Mouse (Mus musculus): ENCODE measurements around the gene Mnat1. TPM values are rescaled to one million over a fixed set of nuclear protein-coding genes. Genes with fewer than 3 reads are reported as not detected.

Gene Mnat1
- polyA plus RNA-seq, 1 experiment = 15.9 TPM

GRCm38 (mm10) chr12:73300531-73300930 lies 177.0 kb downstream of the Mnat1 start:
- Histone ChIP-seq H3K27ac (ENCODE audit: insufficient read depth, low read length) (no peak overlapping the region), H3K4me3 (replicated peaks; ENCODE audit: insufficient read depth, low read depth, low read length) (no peak overlapping the region), H3K4me1 (ENCODE audit: control insufficient read depth, insufficient read depth, low read length) (no peaks in the 10 kb centered on the region), H3K27me3 (ENCODE audit: control insufficient read depth, insufficient read depth, low read length) (no peaks in the 10 kb centered on the region)
- no peak for DNase-seq
- TF ChIP-seq CTCF (IDR thresholded peaks at IDR 0.05; ENCODE audit: borderline replicate concordance, insufficient read depth, low read depth, low read length) (no peak), POLR2A (IDR thresholded peaks at IDR 0.05; ENCODE audit: borderline replicate concordance, insufficient read depth, low read length) (no peak)
- 93% methylated on average over 2 of the region's 2 CpGs for WGBS

DNA sequence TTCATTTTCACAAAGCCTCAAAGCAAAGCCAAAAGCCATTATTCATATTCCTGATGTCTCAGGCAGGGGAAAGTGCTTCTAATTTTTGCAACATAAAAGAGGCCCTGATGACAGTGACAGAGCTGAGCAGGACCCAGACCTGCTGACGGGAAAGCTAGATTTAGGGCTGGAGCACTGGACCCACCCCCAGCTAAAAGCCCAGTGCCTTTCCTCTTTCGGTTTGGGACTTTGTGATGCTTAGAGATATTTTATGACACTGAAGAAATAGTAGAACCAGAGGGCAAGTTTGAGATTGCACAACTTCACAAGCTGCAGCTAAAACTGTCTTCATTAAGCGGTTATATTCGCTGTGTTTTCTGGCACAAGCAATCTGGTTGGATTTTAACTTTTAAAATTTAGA lies 181.1 kb downstream of the Mnat1 start:
- no peak for TF ChIP-seq POLR2A (IDR thresholded peaks at IDR 0.05; ENCODE audit: borderline replicate concordance, insufficient read depth, low read length)
- TF ChIP-seq CTCF (IDR thresholded peaks at IDR 0.05; ENCODE audit: borderline replicate concordance, insufficient read depth, low read depth, low read length) = no peak
- Histone ChIP-seq H3K4me3 (replicated peaks; ENCODE audit: insufficient read depth, low read depth, low read length) (no peak overlapping the region), H3K4me1 (ENCODE audit: control insufficient read depth, insufficient read depth, low read length) (no peaks in the 10 kb centered on the region), H3K27me3 (ENCODE audit: control insufficient read depth, insufficient read depth, low read length) (no peaks in the 10 kb centered on the region), H3K27ac (ENCODE audit: insufficient read depth, low read length) (no peak overlapping the region)
- no peak for DNase-seq
- WGBS = 92% methylated on average over 4 of the region's 4 CpGs

GRCm38 (mm10) chr12:73307750-73308149 lies 184.2 kb downstream of the Mnat1 start:
- Histone ChIP-seq H3K4me3 (replicated peaks; ENCODE audit: insufficient read depth, low read depth, low read length) (no peak overlapping the region), H3K27me3 (ENCODE audit: control insufficient read depth, insufficient read depth, low read length) (no peaks in the 10 kb centered on the region), H3K27ac (ENCODE audit: insufficient read depth, low read length) (no peak overlapping the region), H3K4me1 (ENCODE audit: control insufficient read depth, insufficient read depth, low read length) (no peaks in the 10 kb centered on the region)
- TF ChIP-seq POLR2A (IDR thresholded peaks at IDR 0.05; ENCODE audit: borderline replicate concordance, insufficient read depth, low read length) (no peak), CTCF (IDR thresholded peaks at IDR 0.05; ENCODE audit: borderline replicate concordance, insufficient read depth, low read depth, low read length) (no peak)
- DNase-seq = no peak
- 95% methylated on average over 4 of the region's 4 CpGs for WGBS

DNA sequence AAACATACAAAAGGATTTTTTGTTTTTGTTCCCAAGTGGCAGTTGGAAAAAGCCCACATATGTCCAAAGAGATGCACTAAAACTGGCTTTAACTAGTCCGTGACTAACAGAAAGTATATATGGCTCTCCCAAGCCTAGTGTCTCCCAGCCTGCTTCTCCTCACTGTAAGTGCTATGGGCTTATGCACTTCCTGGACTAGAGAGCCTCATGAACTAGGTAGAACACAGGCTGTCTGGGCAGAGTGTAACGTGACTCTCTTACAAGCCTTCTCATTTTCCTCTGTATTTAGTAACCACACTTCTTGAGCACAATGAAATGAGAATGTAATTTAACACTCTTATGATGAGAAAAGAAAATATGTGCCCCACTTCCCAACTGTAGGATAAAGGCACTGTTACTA lies 185.2 kb downstream of the Mnat1 start:
- H3K4me1 ChIP-seq (ENCODE audit: control insufficient read depth, insufficient read depth, low read length) = no peaks in the 10 kb centered on the region
- no peaks in the 10 kb centered on the region for H3K27me3 ChIP-seq (ENCODE audit: control insufficient read depth, insufficient read depth, low read length)
- no peak overlapping the region for H3K4me3 ChIP-seq (replicated peaks; ENCODE audit: insufficient read depth, low read depth, low read length)
- H3K27ac ChIP-seq (ENCODE audit: insufficient read depth, low read length) = no peak overlapping the region
- WGBS = 94% methylated on average over 2 of the region's 2 CpGs
- TF ChIP-seq CTCF (IDR thresholded peaks at IDR 0.05; ENCODE audit: borderline replicate concordance, insufficient read depth, low read depth, low read length) = no peak
- TF ChIP-seq POLR2A (IDR thresholded peaks at IDR 0.05; ENCODE audit: borderline replicate concordance, insufficient read depth, low read length) = no peak
- DNase-seq = no peak

DNA sequence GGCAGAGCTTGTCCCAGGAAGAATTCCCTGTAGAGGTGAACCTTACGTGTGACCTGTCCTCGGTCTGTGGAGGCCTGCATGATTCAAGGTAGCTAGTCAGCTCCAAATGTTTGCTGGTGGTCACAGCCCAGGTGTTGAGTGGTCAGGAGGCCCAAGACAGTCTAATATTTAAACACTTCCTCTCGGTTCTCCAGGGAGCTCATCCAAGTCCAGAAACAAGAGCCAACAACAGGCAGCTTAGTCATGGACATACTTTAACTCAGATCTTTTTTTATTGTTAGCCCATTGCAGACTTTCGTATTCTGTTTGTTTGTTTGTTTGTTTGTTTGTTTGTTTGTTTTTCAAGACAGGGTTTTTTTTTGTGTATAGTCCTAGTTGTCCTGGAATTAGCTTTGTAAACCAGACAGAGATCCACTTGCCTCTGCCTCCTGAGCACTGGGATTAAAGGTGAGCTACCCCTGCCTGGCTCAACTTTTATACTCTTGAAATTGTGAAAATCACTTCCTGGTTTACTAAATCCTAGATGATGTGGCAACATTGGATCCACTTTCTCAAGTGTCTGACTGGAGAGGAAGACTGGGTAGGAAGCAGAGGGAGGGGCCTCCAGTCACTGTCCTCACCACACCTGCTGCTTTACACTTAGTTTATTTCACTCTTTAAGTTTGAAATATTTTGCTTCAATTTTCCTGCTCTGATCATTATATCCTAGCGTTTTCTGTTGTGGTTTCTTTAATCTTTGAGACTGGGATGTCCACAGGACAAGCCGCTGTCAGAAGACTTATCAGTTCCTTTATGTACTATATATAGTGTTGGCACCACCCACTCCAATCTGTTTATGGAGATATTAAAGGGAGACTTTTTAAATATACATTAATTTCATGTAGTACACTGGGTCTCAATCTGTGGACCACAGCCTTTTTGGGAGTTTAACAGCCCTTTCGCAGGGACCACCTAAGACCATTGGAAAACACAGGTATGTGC lies 194.5 kb downstream of the Mnat1 start:
- WGBS = 87% methylated on average over 7 of the region's 7 CpGs

More for the DNA sequence above, 194.5 kb downstream of the Mnat1 start:
- H3K27ac ChIP-seq (ENCODE audit: insufficient read depth, low read length) = no peak overlapping the region
- no peak for DNase-seq
- H3K4me3 ChIP-seq (replicated peaks; ENCODE audit: insufficient read depth, low read depth, low read length) = no peak overlapping the region
- no peak for TF ChIP-seq POLR2A (IDR thresholded peaks at IDR 0.05; ENCODE audit: borderline replicate concordance, insufficient read depth, low read length)
- no peak for TF ChIP-seq CTCF (IDR thresholded peaks at IDR 0.05; ENCODE audit: borderline replicate concordance, insufficient read depth, low read depth, low read length)
- H3K27me3 ChIP-seq (ENCODE audit: control insufficient read depth, insufficient read depth, low read length) = no peaks in the 10 kb centered on the region
- H3K4me1 ChIP-seq (ENCODE audit: control insufficient read depth, insufficient read depth, low read length) = no peaks in the 10 kb centered on the region

Other genes with a start within 250 kb of the Mnat1 start
- not detected in 2 replicates for gene Six6, start 183.8 kb upstream of the Mnat1 start, polyA plus RNA-seq (2012; rRNA removed)
- gene 4930447C04Rik, start 182.9 kb upstream of the Mnat1 start, polyA plus RNA-seq (2012; rRNA removed) = 6.1 and 9.1 TPM in 2 replicates
- 0.10 and 0.27 TPM in 2 replicates for gene Six1, start 69.8 kb upstream of the Mnat1 start, polyA plus RNA-seq (2012; rRNA removed)
- gene Six4, start 10.3 kb upstream of the Mnat1 start, polyA plus RNA-seq (2012; rRNA removed) = 1.5 and 1.6 TPM in 2 replicates
- 13.9 and 15.7 TPM in 2 replicates for gene Trmt5, start 163.0 kb downstream of the Mnat1 start, polyA plus RNA-seq (2012; rRNA removed)
- 23.6 and 25.9 TPM in 2 replicates for gene Slc38a6, start 163.1 kb downstream of the Mnat1 start, polyA plus RNA-seq (2012; rRNA removed)

All from cerebellum, adult 2 months (tissue).